Mouse (Mus musculus) thymus, adult 2 months (tissue): ENCODE results near the gene Rad17.

Source experiments
- CTCF ChIP-seq: fragments of 200-500 bp; IDR thresholded peaks from 2 replicates; pipeline ENCODE4 v1.5.1; 2012; ENCODE audit warnings: mild to moderate bottlenecking, control low read depth, low read length, moderate library complexity, borderline replicate concordance; ENCODE audit not compliant: control insufficient read depth, poor library complexity, insufficient read depth; ENCODE audit errors: extremely low read depth
- POLR2A ChIP-seq: fragments of 200-500 bp; IDR thresholded peaks from 2 replicates; pipeline ENCODE4 v1.6.1; 2012; ENCODE audit warnings: mild to moderate bottlenecking, low read length, control low read depth, moderate library complexity; ENCODE audit not compliant: control insufficient read depth, poor library complexity, insufficient read depth; ENCODE audit errors: extremely low read depth

DNA sequence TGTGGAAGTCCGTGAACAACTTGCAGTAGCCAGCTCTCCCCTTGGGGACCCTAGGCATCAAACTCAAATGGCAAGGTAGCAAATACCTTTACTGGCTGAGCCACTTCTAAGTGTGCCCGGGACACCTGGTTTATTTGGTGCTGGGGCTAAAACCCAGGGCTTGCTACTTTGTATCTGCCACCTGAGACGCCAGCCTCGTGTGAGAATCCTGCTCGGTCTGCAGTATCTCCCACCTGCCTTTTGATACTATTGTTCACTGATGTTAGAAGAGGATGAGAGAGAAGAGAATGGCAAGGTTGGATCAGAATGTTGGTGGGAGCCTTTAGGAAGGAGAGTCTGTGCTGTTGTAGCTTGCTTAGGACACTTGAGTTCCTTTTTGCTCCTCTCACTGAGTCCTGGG, 7.2 kb upstream of the Rad17 start:
- TF ChIP-seq CTCF (no peak), POLR2A (no peak)
